Mouse (Mus musculus) liver, embryonic 11.5 days (tissue): ENCODE results near the gene Slit1. TPM values are rescaled to one million over a fixed set of nuclear protein-coding genes. Genes with fewer than 3 reads are reported as not detected.

Experiments
- ATAC-seq: fragments of 200-750 bp; cut with Nextera tagmentation; replicated peaks from 2 replicates; pipeline ENCODE4 v1.8.0; 2017; ENCODE audit warnings: moderate number of reproducible peaks, mild to moderate bottlenecking, moderate TSS enrichment, moderate library complexity; ENCODE audit not compliant: low FRiP score
- DNase-seq: peaks from one replicate; pipeline ENCODE4 v3.0.0-alpha.2; 2017; ENCODE audit warnings: low spot score
- H3K27ac ChIP-seq: fragments of 300-500 bp; sonication (generic); 2 replicates; pipeline ENCODE4 v1.5.1; 2014; ENCODE audit warnings: mild to moderate bottlenecking, low read depth, low read length, control low read depth
- H3K27me3 ChIP-seq: fragments of 300-500 bp; sonication (generic); replicated peaks from 2 replicates; pipeline ENCODE4 v1.6.1; 2014; ENCODE audit warnings: low read length, mixed read lengths; ENCODE audit not compliant: control insufficient read depth, insufficient read depth
- H3K36me3 ChIP-seq: fragments of 300-500 bp; sonication (generic); 2 replicates; pipeline ENCODE4 v1.6.1; 2014; ENCODE audit warnings: mild to moderate bottlenecking, low read length, moderate library complexity, mixed read lengths; ENCODE audit not compliant: control insufficient read depth, insufficient read depth
- H3K4me1 ChIP-seq: fragments of 300-500 bp; sonication (generic); replicated peaks from 2 replicates; pipeline ENCODE4 v1.6.1; 2014; ENCODE audit warnings: low read length, mixed read lengths; ENCODE audit not compliant: control insufficient read depth, insufficient read depth
- H3K4me2 ChIP-seq: fragments of 300-500 bp; sonication (generic); 2 replicates; pipeline ENCODE4 v1.6.1; 2014; ENCODE audit warnings: mild to moderate bottlenecking, control low read depth, moderate library complexity
- H3K4me3 ChIP-seq: fragments of 300-500 bp; sonication (generic); 2 replicates; pipeline ENCODE4 v1.5.1; 2014; ENCODE audit warnings: low read depth, low read length, control low read depth
- H3K9ac ChIP-seq: fragments of 300-500 bp; sonication (generic); 2 replicates; pipeline ENCODE4 v1.6.1; 2014; ENCODE audit warnings: low read depth, low read length, control low read depth
- H3K9me3 ChIP-seq: fragments of 300-500 bp; sonication (generic); 2 replicates; pipeline ENCODE4 v1.6.1; 2016; ENCODE audit warnings: low read length, inconsistent platforms, mixed read lengths; ENCODE audit not compliant: control insufficient read depth
- WGBS: fragments of 180-500 bp; shearing (Covaris S2); extraction: QIAGEN DNeasy Blood & Tissue Kit; methylation state at CpG from one replicate; pipeline ENCODE4 v1.1.7; 2014; 5-methylcytosine and 5-hydroxymethylcytosine counted together
- polyA plus RNA-seq: library from polyadenylated mRNA; unstranded; fragments of >200 nt; fragmentation: Nextera tagmentation; extraction: Ambion mirVana; gene quantifications from 2 replicates; pipeline ENCODE4 v1.2.1, GENCODE M21; 2014

Slit1 gene
- polyA plus RNA-seq, 1 experiment from 2014 or later, result 0.26 TPM

GRCm38 (mm10) chr19:41597170-41597894 is 146.1 kb downstream of the Slit1 start:
- Histone ChIP-seq H3K9ac (no peak overlapping the region), H3K27me3 (no peaks in the 10 kb centered on the region), H3K36me3 (no peaks in the 10 kb centered on the region), H3K27ac (no peak overlapping the region), H3K4me3 (no peak overlapping the region), H3K4me2 (no peak overlapping the region), H3K9me3 (no peaks in the 10 kb centered on the region), H3K4me1 (no peaks in the 10 kb centered on the region)
- 68% methylated on average over 6 of the region's 6 CpGs for WGBS
- ATAC-seq (no peak), DNase-seq (no peak)

DNA sequence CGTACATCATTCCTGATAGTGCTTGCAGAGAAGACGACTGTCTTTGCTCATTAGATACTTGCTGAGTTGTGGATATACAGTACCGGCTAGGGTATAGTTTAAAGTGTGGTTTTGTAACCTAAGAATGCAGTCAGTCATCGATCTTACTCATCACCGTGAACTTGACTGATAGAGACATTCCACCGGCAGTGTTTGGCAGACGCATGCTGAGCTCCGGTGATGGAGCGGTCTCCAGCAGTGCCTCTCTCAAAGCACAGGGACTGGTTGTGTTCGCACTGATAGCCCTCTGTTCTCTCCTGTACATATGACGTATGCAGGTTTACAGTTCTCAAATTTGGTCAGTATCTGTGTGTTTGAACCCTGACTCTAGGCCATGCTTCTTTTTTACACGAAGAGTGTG is 151.7 kb downstream of the Slit1 start:
- no peak overlapping the region for H3K4me2 ChIP-seq
- H3K9me3 ChIP-seq, result no peaks in the 10 kb centered on the region
- H3K27me3 ChIP-seq, result no peaks in the 10 kb centered on the region
- H3K4me1 ChIP-seq, result no peaks in the 10 kb centered on the region
- no peak for ATAC-seq
- no peak overlapping the region for H3K9ac ChIP-seq
- no peaks in the 10 kb centered on the region for H3K36me3 ChIP-seq
- 70% methylated on average over 12 of the region's 12 CpGs for WGBS
- H3K4me3 ChIP-seq, result no peak overlapping the region
- DNase-seq, result no peak
- H3K27ac ChIP-seq, result no peak overlapping the region

GRCm38 (mm10) chr19:41589681-41590080 is 153.8 kb downstream of the Slit1 start:
- WGBS, result 92% methylated on average over 8 of the region's 8 CpGs

DNA sequence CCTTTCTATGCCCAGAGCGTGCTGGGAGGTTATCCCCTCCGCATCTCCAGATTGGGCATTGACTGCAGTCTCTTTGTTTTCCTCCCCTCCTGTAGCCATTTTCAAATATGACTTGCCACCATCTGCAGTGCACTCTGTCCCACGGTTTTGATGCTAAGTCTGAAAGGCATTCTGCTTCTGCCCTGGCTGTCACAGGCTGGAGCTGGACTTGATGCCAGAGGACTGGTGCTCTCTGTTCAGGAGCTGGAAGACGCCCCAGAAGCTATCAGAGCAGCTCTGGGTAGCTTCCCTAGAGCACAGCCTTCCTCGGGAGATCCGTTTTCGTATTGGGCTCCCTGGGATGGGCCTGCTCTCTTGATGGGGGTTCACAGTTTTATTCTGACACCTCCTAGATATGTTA is 154.4 kb downstream of the Slit1 start:
- ATAC-seq, result no peak
- no peak overlapping the region for H3K27ac ChIP-seq
- H3K4me2 ChIP-seq, result no peak overlapping the region

More at GRCm38 (mm10) chr19:41589681-41590080, 153.8 kb downstream of the Slit1 start:
- no peak for ATAC-seq
- DNase-seq, result no peak
- no peaks in the 10 kb centered on the region for H3K27me3 ChIP-seq
- H3K36me3 ChIP-seq, result 0 out of 2 replicates have a peak, but pooled peaks cover 2% of the 10 kb centered on the region
- H3K4me2 ChIP-seq, result no peak overlapping the region
- no peak overlapping the region for H3K4me3 ChIP-seq
- no peak overlapping the region for H3K9ac ChIP-seq
- H3K27ac ChIP-seq, result no peak overlapping the region
- no peaks in the 10 kb centered on the region for H3K4me1 ChIP-seq
- no peaks in the 10 kb centered on the region for H3K9me3 ChIP-seq

DNA sequence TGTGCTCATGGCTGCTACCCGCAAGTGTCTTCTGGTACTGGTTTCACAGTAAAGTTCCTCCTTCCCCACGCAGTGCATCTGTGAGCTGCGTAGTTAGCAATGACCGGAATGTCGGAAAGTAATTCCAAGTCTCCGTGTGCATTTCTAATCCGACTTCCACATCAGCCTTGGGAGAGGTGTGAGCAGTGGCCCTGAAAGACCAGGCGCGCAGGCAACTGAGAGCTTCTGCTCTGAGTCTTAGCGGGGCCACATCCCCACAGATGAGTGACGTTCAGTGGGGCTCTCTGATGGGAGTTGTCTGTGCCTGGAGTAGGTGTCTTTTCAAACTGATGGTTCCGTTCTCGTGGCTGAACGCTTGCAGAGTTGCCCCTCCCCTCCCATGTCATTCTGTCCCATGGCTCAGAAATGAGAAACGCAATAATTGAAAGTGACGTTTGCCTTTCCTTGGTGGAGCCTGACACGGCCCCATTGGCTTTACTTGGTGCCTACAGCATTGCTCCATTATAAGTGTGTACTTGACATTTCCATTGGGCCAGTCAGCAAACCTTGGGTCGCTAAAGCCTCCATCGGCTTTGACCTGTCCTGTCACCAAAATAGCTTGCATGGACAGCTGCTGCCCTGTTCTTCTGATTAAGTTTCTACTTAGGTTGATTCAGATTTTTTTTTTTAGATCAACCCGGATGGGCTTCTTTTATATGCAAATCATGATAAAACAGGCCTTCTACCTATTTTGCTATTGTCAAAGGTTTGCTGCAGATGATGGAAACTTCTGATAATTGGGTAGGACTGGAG is 155.8 kb downstream of the Slit1 start:
- ATAC-seq, result no peak
- no peak for DNase-seq
- Histone ChIP-seq H3K4me1 (no peaks in the 10 kb centered on the region), H3K27ac (no peak overlapping the region), H3K9me3 (no peaks in the 10 kb centered on the region), H3K27me3 (no peaks in the 10 kb centered on the region), H3K4me3 (no peak overlapping the region), H3K9ac (no peak overlapping the region), H3K36me3 (peaks cover 7% of the 10 kb centered on the region), H3K4me2 (no peak overlapping the region)
- WGBS, result 88% methylated on average over 20 of the region's 20 CpGs

More for the DNA sequence above, 154.4 kb downstream of the Slit1 start:
- Histone ChIP-seq H3K4me3 (no peak overlapping the region), H3K4me1 (no peaks in the 10 kb centered on the region), H3K9ac (no peak overlapping the region), H3K9me3 (no peaks in the 10 kb centered on the region), H3K27me3 (no peaks in the 10 kb centered on the region), H3K36me3 (0 out of 2 replicates have a peak, but pooled peaks cover 2% of the 10 kb centered on the region)
- DNase-seq, result no peak
- 82% methylated on average over 7 of the region's 7 CpGs for WGBS

- H3K36me3 ChIP-seq, result peaks cover 9% of the 10 kb centered on the region
- no peak for ATAC-seq
- H3K27ac ChIP-seq, result no peak overlapping the region
These were observed 156.7 kb downstream of the Slit1 start for GRCm38 (mm10) chr19:41586752-41587151.

GRCm38 (mm10) chr19:41582918-41583514 is 160.4 kb downstream of the Slit1 start:
- Histone ChIP-seq H3K4me1 (no peaks in the 10 kb centered on the region), H3K27me3 (no peaks in the 10 kb centered on the region), H3K4me2 (no peak overlapping the region), H3K27ac (no peak overlapping the region), H3K9ac (no peak overlapping the region), H3K9me3 (no peaks in the 10 kb centered on the region), H3K4me3 (no peak overlapping the region), H3K36me3 (peaks cover 10% of the 10 kb centered on the region)
- DNase-seq (no peak), ATAC-seq (no peak)
- 95% methylated on average over 5 of the region's 5 CpGs for WGBS

More at GRCm38 (mm10) chr19:41586752-41587151, 156.7 kb downstream of the Slit1 start:
- Histone ChIP-seq H3K9me3 (no peaks in the 10 kb centered on the region), H3K4me2 (no peak overlapping the region), H3K4me1 (no peaks in the 10 kb centered on the region), H3K9ac (no peak overlapping the region), H3K27me3 (no peaks in the 10 kb centered on the region), H3K4me3 (no peak overlapping the region)
- DNase-seq, result no peak
- WGBS, result 94% methylated on average over 10 of the region's 10 CpGs

DNA sequence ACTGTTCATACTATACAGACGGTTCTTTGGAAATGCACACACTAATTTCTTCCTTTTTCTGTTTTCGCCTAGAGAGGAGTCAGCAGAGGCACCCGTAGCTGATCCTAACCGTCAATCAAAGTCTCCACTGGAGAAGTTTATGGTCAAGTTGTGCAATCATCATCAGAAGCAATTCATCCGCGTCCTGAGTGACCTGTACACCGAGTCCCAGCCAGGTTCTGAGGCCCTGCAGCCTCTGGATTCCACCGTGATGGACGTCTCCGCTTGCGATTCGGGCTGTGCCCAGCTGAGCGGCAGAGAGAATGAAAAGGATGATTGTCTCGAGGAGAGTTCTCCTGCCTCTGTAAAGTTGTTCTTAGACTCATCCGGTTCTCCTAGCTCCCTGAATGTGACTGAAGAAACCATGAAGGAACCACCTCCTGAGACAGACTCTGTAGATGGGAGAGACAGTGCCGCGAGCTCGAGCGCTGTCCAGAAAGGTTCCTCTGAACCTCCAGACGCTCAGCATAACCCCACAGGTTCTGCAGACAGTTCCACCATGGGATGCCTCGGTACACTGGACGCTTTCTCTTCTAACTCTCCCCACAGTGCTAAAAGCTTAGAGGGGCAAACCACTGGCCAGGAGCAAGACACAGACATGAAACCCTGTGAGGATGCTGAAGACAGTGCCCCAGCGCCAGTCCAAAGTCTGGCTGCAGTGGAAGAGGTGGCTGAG is 161.6 kb downstream of the Slit1 start, which contains the start of gene Gm340:
TSS of gene Gm340 (plus strand) at position 665 of the 715 bp plus-strand sequence.
- no peak within 1 kb of the TSS for H3K27ac ChIP-seq
- DNase-seq (no peak), ATAC-seq (no peak)
- H3K4me2 ChIP-seq, result no peak within 1 kb of the TSS
- H3K36me3 ChIP-seq, result peaks cover 10% of the 10 kb centered on the region
- no peaks in the 10 kb centered on the region for H3K27me3 ChIP-seq
- 92% methylated on average over 23 of the region's 23 CpGs for WGBS
- H3K4me1 ChIP-seq, result no peaks in the 10 kb centered on the region
- H3K4me3 ChIP-seq, result no peak within 1 kb of the TSS
- H3K9ac ChIP-seq, result no peak within 1 kb of the TSS
- no peaks in the 10 kb centered on the region for H3K9me3 ChIP-seq
